Mouse (Mus musculus): ENCODE measurements around the gene Wwtr1.

Wwtr1 gene

DNA sequence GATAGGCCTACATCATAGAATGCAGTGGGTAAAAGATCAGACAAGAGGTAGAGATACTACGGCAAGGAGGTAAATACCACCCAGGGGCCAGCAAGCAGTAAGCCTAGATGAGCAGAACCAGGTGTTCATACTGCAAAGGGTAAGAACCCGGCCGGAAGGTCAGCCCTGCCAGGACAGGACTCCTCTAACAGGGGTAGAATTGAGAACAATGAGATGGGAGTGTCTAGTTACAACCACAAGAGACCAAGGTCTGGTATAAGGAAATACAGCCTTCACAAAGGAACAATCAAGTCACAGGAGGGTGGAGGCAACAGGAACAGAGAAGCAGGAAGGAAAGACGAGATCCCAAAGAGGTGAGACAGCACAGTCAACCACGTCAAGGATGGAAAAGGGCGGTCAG lies 16.9 kb downstream of the Wwtr1 start:
- no peak for DNase-seq (ENCODE audit: low read depth, low spot score)

DNA sequence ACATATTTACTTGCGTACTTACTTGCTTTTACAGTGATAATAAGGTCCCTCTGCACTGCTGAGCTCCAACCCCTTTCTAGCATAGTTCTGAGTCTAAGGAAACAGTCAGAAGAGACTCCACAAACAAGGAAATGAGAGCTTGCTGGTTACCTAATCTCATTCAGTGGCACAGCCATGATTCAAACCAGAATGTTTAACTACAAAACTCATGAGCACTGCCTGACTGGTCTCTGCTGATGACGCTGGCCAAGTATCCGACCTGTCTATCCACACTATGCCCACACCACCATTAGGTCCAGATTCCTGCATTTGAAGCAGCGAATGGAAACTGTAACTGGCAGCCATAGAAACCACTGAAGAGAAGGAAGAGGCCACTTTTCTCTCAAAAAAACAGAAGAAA lies 18.3 kb downstream of the Wwtr1 start:
- DNase-seq (ENCODE audit: low read depth, low spot score): no peak

DNA sequence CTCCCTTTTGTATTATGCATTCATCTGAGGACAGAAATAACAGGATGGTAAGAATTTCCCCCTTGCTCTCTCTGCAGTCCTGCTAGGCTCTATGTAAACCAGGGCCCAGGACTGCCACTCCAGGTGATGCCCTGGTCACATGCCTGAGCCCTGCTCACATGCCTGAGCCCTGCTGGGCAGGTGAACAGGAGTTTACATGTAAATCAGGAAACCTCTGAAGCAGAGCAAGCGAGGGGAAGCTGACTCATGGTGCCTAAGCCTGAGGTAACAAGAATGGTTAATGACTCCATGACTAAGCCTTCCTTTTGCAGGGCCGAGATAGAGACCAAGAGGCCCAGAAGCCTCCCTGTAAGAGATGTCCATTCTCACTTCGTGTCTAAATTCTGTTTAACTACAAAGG lies 20.1 kb downstream of the Wwtr1 start:
- no peak for DNase-seq (ENCODE audit: low read depth, low spot score)

DNA sequence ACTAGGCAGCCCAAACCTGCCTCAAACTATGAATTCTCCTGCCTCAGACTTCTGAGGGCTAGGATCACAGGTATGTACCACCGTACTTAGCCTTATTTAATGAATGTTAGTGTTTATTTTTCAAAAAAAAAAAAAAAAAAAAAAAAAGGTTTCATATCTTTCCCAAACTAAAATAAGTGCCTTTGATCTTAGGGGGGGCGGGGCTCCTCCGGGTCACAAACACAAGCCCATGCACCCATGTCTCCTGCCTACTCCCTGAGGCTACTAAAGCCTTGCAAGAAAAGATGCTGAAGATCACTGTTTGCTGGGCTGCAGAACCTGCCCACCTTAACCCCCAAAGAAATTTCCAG lies 20.8 kb downstream of the Wwtr1 start:
- no peak for DNase-seq (ENCODE audit: low read depth, low spot score)

DNA sequence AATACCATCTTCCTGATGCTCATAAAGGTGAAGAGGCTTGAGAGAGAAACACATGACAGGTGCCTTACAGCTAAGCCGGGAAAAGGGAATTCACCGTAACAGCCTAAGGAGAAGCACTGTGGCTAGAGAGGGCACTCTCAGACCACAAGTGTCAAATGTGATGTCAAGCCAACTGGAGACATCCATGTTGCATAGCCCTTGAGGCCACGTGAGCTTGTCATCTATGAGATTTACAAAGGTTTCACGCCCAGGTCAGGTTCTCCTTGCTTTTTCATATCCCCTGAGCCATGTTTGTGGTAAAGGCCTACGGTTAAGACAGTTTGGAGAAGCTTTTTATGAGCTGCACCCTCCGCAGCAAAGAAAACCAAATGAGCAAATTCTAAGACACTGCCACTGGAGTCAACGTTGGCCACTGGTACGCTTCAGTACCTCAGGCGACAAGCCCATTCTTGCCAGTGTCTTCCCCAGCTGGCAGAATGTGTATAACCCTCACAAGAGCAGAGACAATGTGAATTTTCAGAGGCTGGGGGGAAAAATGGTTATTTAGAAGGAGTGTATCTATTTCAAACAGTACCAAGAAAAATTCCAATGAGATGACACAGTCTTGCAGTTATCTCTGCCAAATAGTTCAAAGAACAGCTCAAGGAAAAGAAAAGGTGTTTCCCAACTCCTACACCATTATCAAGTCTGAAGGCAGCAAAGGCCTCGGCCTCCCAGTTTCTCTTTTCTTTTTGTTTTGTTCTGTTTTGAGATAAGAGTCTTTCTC lies 21.4 kb downstream of the Wwtr1 start:
- DNase-seq (ENCODE audit: low read depth, low spot score): no peak

DNA sequence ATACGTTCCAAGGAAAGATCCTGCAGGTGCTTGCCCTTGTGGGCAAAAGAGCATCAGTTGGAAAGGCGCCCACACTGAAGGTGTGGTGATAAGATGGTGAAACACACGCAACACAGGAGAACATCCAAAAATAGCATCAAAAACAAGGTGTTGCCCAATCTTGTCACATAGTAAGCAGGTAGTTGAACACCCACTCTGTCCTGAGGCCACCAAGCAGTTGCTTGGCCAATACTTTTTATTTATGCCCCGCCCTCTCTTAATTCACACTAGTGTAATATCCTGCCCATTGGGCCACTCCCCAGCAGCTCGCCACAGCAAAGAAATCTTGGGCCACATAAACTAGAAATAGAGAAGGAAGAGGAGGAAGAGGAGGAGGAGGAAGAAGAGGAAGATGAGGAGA lies 22.6 kb downstream of the Wwtr1 start:
- DNase-seq (ENCODE audit: low read depth, low spot score): no peak

DNA sequence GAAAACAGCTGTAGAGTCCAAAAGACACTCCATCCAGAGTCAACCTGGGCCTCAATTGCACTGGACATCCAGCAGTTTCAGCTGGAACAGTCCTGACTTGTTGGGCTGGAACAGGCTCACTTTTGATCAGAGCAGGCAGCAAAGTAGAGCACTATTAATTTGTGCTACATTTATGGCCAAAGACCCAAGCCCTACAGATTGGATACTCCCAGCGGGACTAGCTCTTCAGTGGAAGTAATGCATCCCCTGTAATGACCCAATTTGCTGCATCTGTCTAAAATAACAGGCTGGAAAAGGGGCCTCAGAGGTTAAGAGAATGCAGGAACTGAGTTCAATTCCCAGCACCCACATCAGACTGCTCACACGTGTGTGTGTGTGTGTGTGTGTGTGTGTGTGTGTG lies 24.5 kb downstream of the Wwtr1 start:
- no peak for DNase-seq (ENCODE audit: low read depth, low spot score)

DNA sequence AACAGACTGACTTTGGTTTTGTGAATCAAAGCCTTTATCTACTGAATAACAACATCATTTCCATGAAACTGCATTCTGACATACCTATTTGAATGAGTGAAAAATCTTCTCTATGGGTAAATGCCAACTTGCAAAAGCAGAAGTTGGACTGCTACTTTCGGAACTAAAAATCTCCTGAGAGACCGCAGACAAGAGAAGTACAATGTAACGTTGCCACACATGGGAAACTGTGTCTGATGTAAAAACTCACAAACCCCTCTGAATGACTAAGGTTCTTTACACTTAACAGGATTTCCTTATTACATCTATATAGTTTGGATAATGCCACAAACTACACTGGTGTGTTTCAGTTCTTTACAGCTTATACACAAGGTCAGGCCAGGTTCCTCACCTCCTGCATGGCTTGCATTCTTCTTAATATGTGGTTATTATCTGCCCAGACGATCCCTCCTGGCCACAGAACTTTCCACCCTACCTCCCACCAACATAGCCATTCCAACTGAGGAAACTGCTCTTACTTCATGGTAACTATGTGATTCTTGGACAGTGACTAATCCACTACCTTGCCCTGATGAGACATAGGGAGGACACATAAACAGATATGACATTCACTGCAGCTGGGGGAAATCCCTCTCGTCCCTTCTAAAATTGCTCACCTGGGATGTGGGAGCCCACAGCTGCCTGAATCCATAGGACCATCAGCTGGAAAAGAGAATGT lies 25.1 kb downstream of the Wwtr1 start:
- DNase-seq (ENCODE audit: low read depth, low spot score): no peak

DNA sequence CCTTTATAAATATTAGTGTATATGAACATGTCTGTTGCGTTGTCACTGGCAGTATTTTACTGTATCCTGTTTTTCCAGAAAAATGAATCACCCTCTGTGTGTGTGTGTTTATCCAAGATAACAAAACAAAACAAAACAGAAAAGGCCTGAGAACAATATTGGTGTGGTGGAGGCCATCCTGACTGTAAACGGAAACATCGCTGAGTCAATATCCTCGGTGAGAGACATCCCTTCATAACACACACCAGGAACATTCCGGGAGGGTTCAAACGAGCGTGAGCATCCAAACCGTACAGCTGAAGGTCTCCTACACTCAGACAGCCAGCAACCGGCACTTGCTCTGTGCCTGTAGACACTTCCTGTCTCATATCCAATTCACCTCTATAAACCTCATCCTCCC lies 31.6 kb downstream of the Wwtr1 start:
- DNase-seq (ENCODE audit: low read depth, low spot score): no peak

DNA sequence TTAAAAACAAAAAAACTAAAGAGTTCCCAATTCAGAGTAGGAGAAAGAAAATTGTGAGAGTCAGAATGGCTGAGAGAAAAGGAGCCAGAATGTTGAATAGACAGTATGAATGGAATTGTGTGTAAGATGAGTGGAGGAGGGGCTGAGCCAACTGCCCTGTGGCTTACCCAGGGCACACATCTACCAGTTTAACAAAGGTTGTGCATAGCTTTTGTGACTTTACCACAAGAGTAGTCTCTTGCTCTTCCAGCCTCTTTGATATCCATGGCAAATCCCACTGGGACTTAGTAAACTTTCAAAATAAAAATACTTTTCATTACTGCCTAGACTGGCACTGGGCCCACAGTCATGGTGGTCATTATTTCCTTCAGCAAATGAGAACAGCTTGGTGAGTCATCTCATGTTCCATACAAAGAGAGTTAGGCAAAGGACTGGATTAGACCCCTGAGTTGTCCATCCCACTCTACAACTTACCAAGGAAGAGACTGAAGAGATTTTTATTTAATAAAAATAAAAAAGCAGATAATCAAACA lies 32.8 kb downstream of the Wwtr1 start:
- DNase-seq (ENCODE audit: low read depth, low spot score): no peak

DNA sequence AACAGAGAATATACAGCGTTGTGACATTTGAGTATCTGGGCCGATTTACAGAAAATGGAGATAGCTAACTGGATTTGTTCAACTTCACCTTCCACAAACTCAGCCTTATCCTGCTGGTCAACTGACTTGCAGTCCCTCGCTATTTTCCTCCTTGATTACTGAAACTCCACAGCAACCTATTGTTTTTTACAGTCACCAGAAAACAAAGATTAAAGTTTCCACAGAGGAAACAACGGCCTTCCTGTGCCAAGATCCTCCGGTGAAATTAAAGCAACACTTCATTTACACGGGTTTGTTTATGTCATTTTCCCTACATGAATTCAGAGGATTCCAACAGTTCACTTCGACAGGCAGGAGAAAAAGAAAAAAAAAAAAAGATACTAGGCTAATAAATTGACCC lies 34.5 kb downstream of the Wwtr1 start:
- DNase-seq (ENCODE audit: low read depth, low spot score): no peak

DNA sequence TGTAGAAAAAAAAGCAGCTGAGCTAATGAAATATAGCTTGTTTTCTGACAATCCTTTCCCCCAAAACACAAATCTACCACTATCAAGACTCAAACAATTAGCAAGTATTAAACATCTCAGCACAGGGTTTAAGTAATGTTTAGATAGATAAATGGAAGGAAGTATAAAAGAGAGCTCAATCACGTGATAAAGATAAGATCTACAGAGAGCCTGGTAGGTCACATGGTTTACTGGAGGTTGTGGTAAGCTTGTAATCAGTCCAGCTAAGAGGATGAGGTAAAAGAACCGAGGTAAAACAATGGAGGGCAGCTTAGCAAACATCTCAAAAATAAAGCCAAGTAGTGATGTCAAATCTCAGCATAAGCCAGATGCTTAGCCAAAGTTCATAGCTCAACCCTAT lies 35.2 kb downstream of the Wwtr1 start:
- no peak for DNase-seq (ENCODE audit: low read depth, low spot score)

DNA sequence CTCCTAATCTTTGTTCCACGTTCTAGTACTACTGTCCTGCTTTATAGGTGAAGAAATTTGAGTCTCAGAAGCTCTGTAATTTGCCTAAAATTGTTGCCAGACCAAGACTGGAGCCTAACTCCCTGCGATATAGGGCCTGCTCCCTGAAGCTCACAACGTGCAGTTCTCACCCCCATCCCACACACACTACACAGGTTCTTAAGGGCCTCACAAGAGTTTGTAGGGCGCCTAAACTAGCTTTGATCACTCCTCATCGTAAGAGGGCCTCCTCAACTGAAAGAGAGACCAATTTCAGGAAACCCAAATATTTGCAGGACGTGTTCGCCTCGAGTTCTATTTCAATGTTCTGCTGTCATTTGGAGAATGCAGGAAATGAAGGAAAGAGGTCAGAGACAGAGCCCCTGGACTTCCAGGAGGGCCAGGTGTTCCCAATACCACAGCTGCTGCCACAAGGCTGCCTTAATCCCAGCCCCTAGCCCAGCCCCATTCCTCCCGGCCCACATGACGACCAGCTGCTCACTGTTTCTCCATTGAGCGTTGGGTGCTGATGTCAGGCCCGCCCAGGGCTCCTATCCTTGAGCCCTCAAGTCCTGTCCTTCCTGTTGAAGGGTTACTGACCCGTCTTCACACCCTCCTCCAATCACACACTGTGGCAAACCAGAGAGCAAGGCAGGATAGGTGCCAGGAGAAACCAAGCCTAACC lies 40.1 kb downstream of the Wwtr1 start:
- no peak for DNase-seq (ENCODE audit: low read depth, low spot score)

DNA sequence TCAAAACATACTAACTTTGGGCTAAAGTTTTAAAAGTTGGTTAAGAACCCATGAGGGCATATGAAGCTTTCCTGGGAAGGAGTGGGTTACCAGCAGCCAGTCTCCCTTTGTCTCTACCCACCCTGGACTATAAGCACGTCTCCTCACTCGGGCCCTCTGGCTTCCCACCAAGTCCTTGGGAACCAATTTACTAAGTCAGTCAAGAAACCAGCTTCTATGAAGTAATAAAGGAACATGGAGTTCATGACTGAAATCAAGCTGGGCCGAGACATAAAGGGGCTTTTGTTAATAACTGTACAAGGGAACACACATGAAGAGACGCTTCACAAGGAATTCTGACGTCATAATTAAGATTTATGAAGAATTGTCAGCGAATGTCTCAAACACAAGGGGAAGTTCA lies 41.3 kb downstream of the Wwtr1 start:
- DNase-seq (ENCODE audit: low read depth, low spot score): no peak

DNA sequence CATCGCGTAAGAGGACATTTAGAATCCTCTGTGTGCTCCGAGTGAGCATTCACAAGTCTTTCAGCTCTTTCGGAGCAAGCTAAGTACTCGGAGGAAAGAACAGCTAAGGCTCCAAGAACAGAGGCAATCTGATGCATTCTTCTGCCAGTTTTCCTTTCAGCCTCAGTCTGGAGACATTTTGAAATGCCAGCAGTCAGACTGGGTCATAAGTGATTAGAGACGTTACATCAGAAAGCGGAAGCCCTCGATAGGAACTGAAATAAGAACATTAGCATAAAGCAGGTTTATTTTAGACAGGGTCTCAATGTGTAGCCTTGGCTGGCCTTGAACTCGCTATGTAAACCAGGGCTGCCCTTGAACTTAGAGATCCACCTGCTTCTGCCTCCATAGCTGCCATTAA lies 41.8 kb downstream of the Wwtr1 start:
- no peak for DNase-seq (ENCODE audit: low read depth, low spot score)

DNA sequence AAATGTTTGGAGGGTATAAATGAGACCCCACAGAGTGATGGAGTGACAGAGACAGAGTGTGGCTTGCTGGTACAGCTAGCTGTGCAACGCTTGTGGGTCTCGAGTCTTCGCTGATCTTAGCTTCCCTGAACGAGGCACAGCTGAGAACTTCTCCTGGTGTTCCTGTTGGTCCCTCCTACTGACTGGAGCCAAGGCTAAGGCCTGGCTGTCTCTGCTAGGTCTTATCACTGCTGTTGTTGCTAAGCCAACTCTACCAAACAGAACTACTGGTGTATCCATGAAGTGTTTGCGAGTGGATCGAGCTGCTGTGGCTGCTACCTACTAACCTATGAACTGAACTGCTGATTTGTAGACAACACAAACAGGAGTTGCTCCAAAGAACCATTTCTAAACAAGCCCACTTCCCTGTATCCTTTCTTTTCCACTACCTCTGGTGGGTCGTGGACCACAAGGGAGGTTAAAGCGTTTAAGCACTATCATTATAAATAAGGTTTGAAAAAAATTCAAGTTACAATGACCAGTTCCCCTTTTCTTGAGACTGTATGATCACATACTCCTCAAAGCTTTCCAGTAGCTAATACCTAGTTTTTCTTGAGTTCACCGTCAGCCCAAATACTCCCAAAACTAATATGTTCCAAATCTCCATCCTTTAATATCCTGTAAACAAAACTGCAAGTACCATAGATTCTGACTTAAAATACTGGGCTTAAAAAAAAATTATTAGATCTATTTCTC lies 42.6 kb downstream of the Wwtr1 start:
- DNase-seq (ENCODE audit: low read depth, low spot score): no peak

DNA sequence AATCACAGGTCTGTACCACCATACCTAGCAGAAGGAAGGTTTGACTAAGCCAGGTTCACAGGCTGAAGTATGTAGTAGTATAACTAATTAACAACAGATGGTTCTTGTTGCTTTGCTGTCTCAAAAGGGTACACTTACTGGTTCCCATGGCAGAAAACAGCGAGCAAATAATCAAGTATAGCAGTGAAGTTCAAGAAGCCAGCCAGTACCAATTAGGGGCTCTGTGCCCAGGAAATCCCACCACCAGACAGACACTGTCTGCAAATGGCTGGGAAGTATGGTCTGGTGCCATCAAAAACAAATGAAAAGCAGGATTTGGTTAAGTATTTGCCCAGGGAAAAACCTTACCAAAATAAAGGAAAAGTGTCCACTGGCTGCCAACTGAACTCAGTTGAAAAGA lies 44.9 kb downstream of the Wwtr1 start:
- DNase-seq (ENCODE audit: low read depth, low spot score): no peak

DNA sequence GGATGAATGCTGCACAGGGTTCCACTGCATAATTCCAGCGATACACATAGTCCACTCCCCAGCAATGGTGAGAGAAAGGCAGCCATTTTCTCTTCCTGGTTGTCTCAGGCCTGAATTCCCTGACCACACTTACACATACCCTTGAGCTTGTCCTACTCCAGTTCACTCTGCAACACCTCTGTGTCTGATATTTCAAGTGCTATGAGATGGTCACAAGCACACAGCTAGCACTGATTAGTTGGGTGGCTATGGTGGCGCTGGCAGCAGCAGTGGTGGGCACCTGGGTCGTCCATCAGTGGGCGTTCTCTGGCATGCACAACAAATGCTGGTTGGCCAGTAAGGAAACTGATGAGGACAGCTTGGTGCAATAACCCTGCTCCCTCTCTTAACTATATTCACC lies 45.5 kb downstream of the Wwtr1 start:
- no peak for DNase-seq (ENCODE audit: low read depth, low spot score)

DNA sequence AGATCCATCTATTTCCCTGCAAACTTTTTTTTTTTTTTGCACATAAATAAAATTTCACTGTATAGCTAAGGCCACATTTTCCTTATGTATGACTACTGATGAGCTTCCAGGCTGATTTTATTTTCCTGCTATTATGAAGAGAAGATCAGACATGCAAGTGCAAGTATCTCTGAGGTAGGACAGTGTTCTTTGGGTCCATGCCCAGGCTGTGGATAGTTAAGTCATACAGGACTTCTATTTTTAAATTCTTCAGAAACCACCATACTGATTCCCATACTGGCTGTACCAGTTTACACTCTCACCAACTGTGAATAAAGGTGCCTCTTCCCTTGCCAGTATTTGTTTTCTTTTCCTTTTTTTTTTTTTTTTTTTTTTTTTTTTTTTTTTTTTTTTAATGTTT lies 48.6 kb downstream of the Wwtr1 start:
- DNase-seq (ENCODE audit: low read depth, low spot score): no peak

DNA sequence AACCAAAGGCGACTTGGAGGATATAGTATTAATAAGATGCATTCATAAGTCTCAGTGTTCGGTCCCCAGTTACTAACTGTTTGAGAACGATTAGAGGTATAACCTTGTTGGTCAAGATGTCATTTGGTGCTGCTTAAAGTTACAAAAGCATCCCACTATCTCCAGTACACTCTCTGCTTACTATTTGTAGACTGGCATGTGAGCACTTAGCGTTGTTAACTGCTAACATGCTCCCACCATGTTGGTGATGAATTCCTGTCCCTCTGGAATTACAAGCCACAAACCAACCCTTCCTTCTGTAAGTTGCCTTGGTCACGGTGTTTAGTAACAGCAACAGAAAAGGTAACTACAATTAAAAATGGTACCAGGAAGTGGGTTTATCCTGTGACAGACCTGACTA lies 52.6 kb downstream of the Wwtr1 start:
- DNase-seq (ENCODE audit: low read depth, low spot score): no peak

DNA sequence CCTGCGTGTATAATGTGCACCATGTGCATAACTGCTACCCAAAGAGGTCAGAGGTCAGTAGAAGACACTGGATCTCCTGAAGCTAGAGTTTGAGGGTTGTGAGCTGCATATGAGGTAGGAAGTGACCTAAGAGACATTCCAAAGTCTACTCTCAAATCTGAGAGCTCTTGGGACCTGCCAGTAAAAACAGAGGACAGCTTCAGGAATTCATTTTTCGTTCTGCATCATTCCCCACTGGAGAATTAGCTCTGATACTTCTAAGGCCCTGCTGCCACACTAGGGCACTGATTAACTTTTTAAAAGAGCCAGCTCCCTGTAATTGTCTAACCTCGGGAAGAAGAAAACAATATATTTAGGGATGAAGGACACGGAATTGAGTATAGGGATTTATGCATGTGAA lies 53.8 kb downstream of the Wwtr1 start:
- DNase-seq (ENCODE audit: low read depth, low spot score): no peak

DNA sequence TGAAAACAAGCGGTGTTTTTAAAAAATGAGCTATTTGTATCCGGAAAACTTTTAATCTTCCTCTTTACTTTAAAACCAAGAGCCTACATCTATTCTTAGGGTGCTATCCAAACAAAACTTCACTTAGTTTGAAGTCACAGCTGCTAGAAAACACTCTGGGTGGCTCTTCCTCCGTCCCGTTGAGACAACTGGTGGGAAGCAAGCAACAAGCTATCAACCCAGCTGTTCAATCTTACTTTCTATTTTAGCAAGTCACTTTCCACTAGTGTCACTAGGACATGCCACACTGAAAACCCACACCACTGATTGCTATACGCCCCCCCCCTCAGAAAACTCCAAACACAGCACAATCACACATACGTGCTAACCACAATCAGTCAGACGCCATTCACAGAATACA lies 55.7 kb downstream of the Wwtr1 start:
- DNase-seq (ENCODE audit: low read depth, low spot score): no peak

Measured in c-Kit-negative CD71-positive TER-119-positive erythroid progenitor cells, embryonic 14.5 days (primary cell).